Mouse (Mus musculus): ENCODE results near the gene Gcnt1.

Gene Gcnt1

GRCm38 (mm10) chr19:17385426-17385825 is 12.8 kb upstream of the Gcnt1 start:
- no peak for TF ChIP-seq GATA4 (IDR thresholded peaks at IDR 0.05; ENCODE audit: insufficient replicate concordance, low read length)

- TF ChIP-seq GATA4 (IDR thresholded peaks at IDR 0.05; ENCODE audit: insufficient replicate concordance, low read length) = no peak
Observed at GRCm38 (mm10) chr19:17385022-17385421, 12.4 kb upstream of the Gcnt1 start.

- no peak for TF ChIP-seq GATA4 (IDR thresholded peaks at IDR 0.05; ENCODE audit: insufficient replicate concordance, low read length)
Observed at GRCm38 (mm10) chr19:17382807-17383397, 10.3 kb upstream of the Gcnt1 start.

GRCm38 (mm10) chr19:17380549-17380948 is 7.9 kb upstream of the Gcnt1 start:
- TF ChIP-seq GATA4 (IDR thresholded peaks at IDR 0.05; ENCODE audit: insufficient replicate concordance, low read length) = no peak

GRCm38 (mm10) chr19:17378845-17379244 is 6.2 kb upstream of the Gcnt1 start:
- no peak for TF ChIP-seq GATA4 (IDR thresholded peaks at IDR 0.05; ENCODE audit: insufficient replicate concordance, low read length)

- TF ChIP-seq GATA4 (IDR thresholded peaks at IDR 0.05; ENCODE audit: insufficient replicate concordance, low read length) = no peak
Observed at GRCm38 (mm10) chr19:17369581-17369980, 3.1 kb downstream of the Gcnt1 start.

- no peak for TF ChIP-seq GATA4 (IDR thresholded peaks at IDR 0.05; ENCODE audit: insufficient replicate concordance, low read length)
Observed at GRCm38 (mm10) chr19:17368557-17368956, 4.1 kb downstream of the Gcnt1 start.

- no peak for TF ChIP-seq GATA4 (IDR thresholded peaks at IDR 0.05; ENCODE audit: insufficient replicate concordance, low read length)
Observed at GRCm38 (mm10) chr19:17366364-17367090, 6.1 kb downstream of the Gcnt1 start.

GRCm38 (mm10) chr19:17364741-17365140 is 7.9 kb downstream of the Gcnt1 start:
- no peak for TF ChIP-seq GATA4 (IDR thresholded peaks at IDR 0.05; ENCODE audit: insufficient replicate concordance, low read length)

- TF ChIP-seq GATA4 (IDR thresholded peaks at IDR 0.05; ENCODE audit: insufficient replicate concordance, low read length) = no peak
Observed at GRCm38 (mm10) chr19:17361181-17361580, 11.5 kb downstream of the Gcnt1 start.

- TF ChIP-seq GATA4 (IDR thresholded peaks at IDR 0.05; ENCODE audit: insufficient replicate concordance, low read length) = no peak
Observed at GRCm38 (mm10) chr19:17359315-17359890, 13.2 kb downstream of the Gcnt1 start.

- TF ChIP-seq GATA4 (IDR thresholded peaks at IDR 0.05; ENCODE audit: insufficient replicate concordance, low read length) = no peak
Observed at GRCm38 (mm10) chr19:17357391-17357790, 15.3 kb downstream of the Gcnt1 start.

GRCm38 (mm10) chr19:17356932-17357331 is 15.7 kb downstream of the Gcnt1 start:
- TF ChIP-seq GATA4 (IDR thresholded peaks at IDR 0.05; ENCODE audit: insufficient replicate concordance, low read length) = no peak

- no peak for TF ChIP-seq GATA4 (IDR thresholded peaks at IDR 0.05; ENCODE audit: insufficient replicate concordance, low read length)
Observed at GRCm38 (mm10) chr19:17355950-17356867, 16.4 kb downstream of the Gcnt1 start.

GRCm38 (mm10) chr19:17355361-17355760 is 17.3 kb downstream of the Gcnt1 start:
- TF ChIP-seq GATA4 (IDR thresholded peaks at IDR 0.05; ENCODE audit: insufficient replicate concordance, low read length) = no peak
